Mouse (Mus musculus) thymus, adult 2 months (tissue): ENCODE results near the gene Rbms3.

Experiments
- CTCF ChIP-seq: fragments of 200-500 bp; IDR thresholded peaks from 2 replicates; pipeline ENCODE4 v1.5.1; 2012; ENCODE audit warnings: mild to moderate bottlenecking, control low read depth, low read length, moderate library complexity, borderline replicate concordance; ENCODE audit not compliant: control insufficient read depth, poor library complexity, insufficient read depth; ENCODE audit errors: extremely low read depth
- POLR2A ChIP-seq: fragments of 200-500 bp; IDR thresholded peaks from 2 replicates; pipeline ENCODE4 v1.6.1; 2012; ENCODE audit warnings: mild to moderate bottlenecking, low read length, control low read depth, moderate library complexity; ENCODE audit not compliant: control insufficient read depth, poor library complexity, insufficient read depth; ENCODE audit errors: extremely low read depth

DNA sequence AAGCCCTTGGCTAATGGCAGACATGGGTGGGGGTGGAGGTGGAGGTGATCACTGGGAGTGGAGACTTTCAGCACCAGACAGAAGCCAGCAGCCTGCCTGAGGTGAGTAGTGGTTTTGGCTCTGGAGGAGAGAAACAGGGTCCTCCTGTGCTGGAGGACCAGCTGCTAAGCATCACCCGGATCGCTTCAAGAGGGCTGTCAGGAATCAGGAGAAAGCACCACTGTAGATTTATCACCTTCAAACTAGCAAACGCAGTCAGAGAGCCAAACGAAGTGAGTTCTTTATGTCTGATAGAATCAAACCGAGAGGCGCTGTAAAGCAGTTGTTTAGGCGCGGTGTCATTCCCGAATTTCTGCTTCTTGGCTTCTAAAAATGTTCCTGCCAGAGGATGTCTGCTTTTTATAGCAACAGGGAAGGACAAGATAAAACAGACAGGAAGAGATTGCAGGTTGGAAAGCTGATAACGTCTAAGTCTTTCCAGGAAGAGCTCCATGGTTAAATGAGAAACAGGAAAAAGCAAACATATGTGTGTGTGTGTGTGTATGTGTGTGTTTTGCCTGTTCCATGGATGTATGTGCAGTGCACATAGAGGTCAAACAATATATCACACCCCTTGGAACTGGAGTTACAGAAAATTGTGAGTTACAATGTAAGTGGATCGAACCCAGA lies 928.1 kb downstream of the Rbms3 start:
- no peak for TF ChIP-seq CTCF
- TF ChIP-seq POLR2A: no peak
